Mouse (Mus musculus) midbrain, embryonic 16.5 days (tissue): ENCODE data around the gene March10. TPM values are rescaled to one million over a fixed set of nuclear protein-coding genes. Genes with fewer than 3 reads are reported as not detected.

ENCODE experiments used
- ATAC-seq: fragments of 200-750 bp; cut with Nextera tagmentation; 2 replicates; pipeline ENCODE4 v1.8.0; 2017; ENCODE audit warnings: moderate TSS enrichment
- H3K27ac ChIP-seq: fragments of 300-500 bp; sonication (generic); 2 replicates; pipeline ENCODE4 v1.5.1; 2014; ENCODE audit warnings: mild to moderate bottlenecking, low read length, mixed read lengths
- H3K27me3 ChIP-seq: fragments of 300-500 bp; sonication (generic); 2 replicates; pipeline ENCODE4 v1.6.1; 2014; ENCODE audit warnings: low read depth, low read length, mixed read lengths; ENCODE audit not compliant: control insufficient read depth, insufficient read depth
- H3K36me3 ChIP-seq: fragments of 300-500 bp; sonication (generic); 2 replicates; pipeline ENCODE4 v1.6.1; 2014; ENCODE audit warnings: mild to moderate bottlenecking, low read length, moderate library complexity, mixed read lengths; ENCODE audit not compliant: control insufficient read depth, insufficient read depth
- H3K4me1 ChIP-seq: fragments of 300-500 bp; sonication (generic); 2 replicates; pipeline ENCODE4 v1.6.1; 2014; ENCODE audit warnings: mild to moderate bottlenecking, low read length, mixed read lengths; ENCODE audit not compliant: control insufficient read depth, insufficient read depth
- H3K4me2 ChIP-seq: fragments of 300-500 bp; sonication (generic); 2 replicates; pipeline ENCODE4 v1.6.1; 2014; ENCODE audit warnings: mild to moderate bottlenecking, low read length, mixed read lengths
- H3K4me3 ChIP-seq: fragments of 300-500 bp; sonication (generic); 2 replicates; pipeline ENCODE4 v1.5.1; 2014; ENCODE audit warnings: low read depth, mild to moderate bottlenecking, low read length, moderate library complexity, mixed read lengths
- H3K9ac ChIP-seq: fragments of 300-500 bp; sonication (generic); 2 replicates; pipeline ENCODE4 v1.6.1; 2014; ENCODE audit warnings: low read depth, low read length, mixed read lengths
- H3K9me3 ChIP-seq: fragments of 300-500 bp; sonication (generic); replicated peaks from 2 replicates; pipeline ENCODE4 v1.6.1; 2014; ENCODE audit warnings: mild to moderate bottlenecking, low read length, mixed read lengths; ENCODE audit not compliant: control insufficient read depth, poor library complexity, severe bottlenecking
- WGBS: fragments of 180-500 bp; shearing (Covaris S2); extraction: QIAGEN DNeasy Blood & Tissue Kit; methylation state at CpG from one replicate; pipeline ENCODE4 v1.1.7; 2014; 5-methylcytosine and 5-hydroxymethylcytosine counted together
- polyA plus RNA-seq: library from polyadenylated mRNA; unstranded; fragments of >200 nt; fragmentation: Nextera tagmentation; extraction: Ambion mirVana; gene quantifications from 2 replicates; pipeline ENCODE4 v1.2.1, GENCODE M21; 2015

The March10 gene
- polyA plus RNA-seq = 0.45 and 0.73 TPM in 2 replicates

GRCm38 (mm10) chr11:105456497-105456907, at the start of gene March10:
TSS of gene March10 (minus strand) at chr11:105456735.
- under 1% methylated on average over 29 of the region's 35 CpGs for WGBS
- peak; percentile 90 for ATAC-seq
- Histone ChIP-seq H3K4me1 (peaks cover 19% of the 10 kb centered on the region), H3K27me3 (no peaks in the 10 kb centered on the region), H3K27ac (peak within 1 kb of the TSS; percentile 94), H3K36me3 (no peaks in the 10 kb centered on the region), H3K4me2 (peak within 1 kb of the TSS; percentile 83), H3K9me3 (no peaks in the 10 kb centered on the region), H3K4me3 (peak within 1 kb of the TSS; percentile 44), H3K9ac (peak within 1 kb of the TSS; percentile 62)

GRCm38 (mm10) chr11:105506322-105506721, 49.8 kb upstream of the March10 start:
- Histone ChIP-seq H3K4me3 (no peak overlapping the region), H3K36me3 (no peaks in the 10 kb centered on the region), H3K4me1 (peaks cover 29% of the 10 kb centered on the region), H3K9ac (no peak overlapping the region), H3K27ac (no peak overlapping the region), H3K27me3 (0 out of 2 replicates have a peak, but pooled peaks cover 2% of the 10 kb centered on the region), H3K9me3 (no peaks in the 10 kb centered on the region), H3K4me2 (no peak overlapping the region)
- WGBS = 81% methylated on average over 11 of the region's 11 CpGs
- no peak for ATAC-seq

- no peaks in the 10 kb centered on the region for H3K9me3 ChIP-seq
- H3K4me3 ChIP-seq = no peak overlapping the region
- H3K4me2 ChIP-seq = no peak overlapping the region
- ATAC-seq = no peak
- WGBS = 45% methylated on average over 3 of the region's 3 CpGs
- H3K27me3 ChIP-seq = peaks cover 3% of the 10 kb centered on the region; the same call in 1 of the 2 replicates
- peaks cover 29% of the 10 kb centered on the region for H3K4me1 ChIP-seq
- H3K27ac ChIP-seq = no peak overlapping the region
- H3K9ac ChIP-seq = no peak overlapping the region
- no peaks in the 10 kb centered on the region for H3K36me3 ChIP-seq
Observed at GRCm38 (mm10) chr11:105505038-105505437, 48.5 kb upstream of the March10 start.

- Histone ChIP-seq H3K4me2 (no peak overlapping the region), H3K27ac (no peak overlapping the region), H3K4me3 (no peak overlapping the region), H3K9me3 (no peaks in the 10 kb centered on the region), H3K36me3 (no peaks in the 10 kb centered on the region), H3K4me1 (peaks cover 8% of the 10 kb centered on the region), H3K27me3 (peaks cover 6% of the 10 kb centered on the region; the same call in 1 of the 2 replicates), H3K9ac (no peak overlapping the region)
- no peak for ATAC-seq
- 88% methylated on average over 4 of the region's 4 CpGs for WGBS
Observed at GRCm38 (mm10) chr11:105502311-105502710, 45.8 kb upstream of the March10 start.

- no peak for ATAC-seq
- no peaks in the 10 kb centered on the region for H3K9me3 ChIP-seq
- no peak overlapping the region for H3K27ac ChIP-seq
- H3K27me3 ChIP-seq = peaks cover 5% of the 10 kb centered on the region; the same call in 1 of the 2 replicates
- H3K9ac ChIP-seq = no peak overlapping the region
- H3K4me2 ChIP-seq = no peak overlapping the region
- 64% methylated on average over 6 of the region's 6 CpGs for WGBS
- no peaks in the 10 kb centered on the region for H3K36me3 ChIP-seq
- H3K4me3 ChIP-seq = no peak overlapping the region
- H3K4me1 ChIP-seq = peaks cover 4% of the 10 kb centered on the region; the same call in 1 of the 2 replicates
Observed at GRCm38 (mm10) chr11:105497505-105497904, 41.0 kb upstream of the March10 start.

GRCm38 (mm10) chr11:105496665-105497064, 40.1 kb upstream of the March10 start:
- no peaks in the 10 kb centered on the region for H3K36me3 ChIP-seq
- H3K27ac ChIP-seq = no peak overlapping the region
- ATAC-seq = no peak
- H3K27me3 ChIP-seq = peaks cover 4% of the 10 kb centered on the region; the same call in 1 of the 2 replicates
- no peak overlapping the region for H3K4me3 ChIP-seq
- no peak overlapping the region for H3K9ac ChIP-seq
- peaks cover 4% of the 10 kb centered on the region; the same call in 1 of the 2 replicates for H3K4me1 ChIP-seq
- no peaks in the 10 kb centered on the region for H3K9me3 ChIP-seq
- H3K4me2 ChIP-seq = no peak overlapping the region
- 69% methylated on average over 7 of the region's 7 CpGs for WGBS

- H3K9me3 ChIP-seq = no peaks in the 10 kb centered on the region
- peaks cover 4% of the 10 kb centered on the region; the same call in 1 of the 2 replicates for H3K4me1 ChIP-seq
- ATAC-seq = no peak
- no peak overlapping the region for H3K9ac ChIP-seq
- no peak overlapping the region for H3K27ac ChIP-seq
- H3K36me3 ChIP-seq = no peaks in the 10 kb centered on the region
- no peak overlapping the region for H3K4me3 ChIP-seq
- H3K4me2 ChIP-seq = peak overlapping the region; percentile 16; the same call in 1 of the 2 replicates
- peaks cover 4% of the 10 kb centered on the region; the same call in 1 of the 2 replicates for H3K27me3 ChIP-seq
- WGBS = 60% methylated on average over 18 of the region's 18 CpGs
Observed at GRCm38 (mm10) chr11:105495591-105496270, 39.2 kb upstream of the March10 start.

GRCm38 (mm10) chr11:105494786-105495369, 38.3 kb upstream of the March10 start:
- 96% methylated on average over 6 of the region's 6 CpGs for WGBS
- Histone ChIP-seq H3K27ac (no peak overlapping the region), H3K4me2 (no peak overlapping the region), H3K27me3 (peaks cover 1% of the 10 kb centered on the region; the same call in 1 of the 2 replicates), H3K4me1 (peaks cover 4% of the 10 kb centered on the region; the same call in 1 of the 2 replicates), H3K4me3 (no peak overlapping the region), H3K36me3 (no peaks in the 10 kb centered on the region), H3K9ac (no peak overlapping the region), H3K9me3 (no peaks in the 10 kb centered on the region)
- ATAC-seq = no peak

GRCm38 (mm10) chr11:105492392-105492791, 35.9 kb upstream of the March10 start:
- Histone ChIP-seq H3K4me3 (no peak overlapping the region), H3K27me3 (no peaks in the 10 kb centered on the region), H3K27ac (no peak overlapping the region), H3K36me3 (no peaks in the 10 kb centered on the region), H3K9ac (no peak overlapping the region), H3K9me3 (no peaks in the 10 kb centered on the region), H3K4me2 (no peak overlapping the region), H3K4me1 (peaks cover 4% of the 10 kb centered on the region; the same call in 1 of the 2 replicates)
- 73% methylated on average over 3 of the region's 4 CpGs for WGBS
- no peak for ATAC-seq
